Mouse (Mus musculus): ENCODE results near the gene Ticam1.

Ticam1 gene

GRCm38 (mm10) chr17:56219805-56220204 is 56.8 kb downstream of the Ticam1 start:
- TF ChIP-seq GATA4 (IDR thresholded peaks at IDR 0.05; ENCODE audit: insufficient replicate concordance, low read length) = no peak

Data from liver, adult (tissue).